Mouse (Mus musculus): Measurements from ENCODE around the gene Fmod.

Fmod gene

GRCm38 (mm10) chr1:134097080-134097855 lies 60.2 kb downstream of the Fmod start:
- DNase-seq = no peak
